Mouse (Mus musculus) G1E-ER4 (cell line): ENCODE results near the gene Fhod1. TPM values are rescaled to one million over a fixed set of nuclear protein-coding genes. Genes with fewer than 3 reads are reported as not detected.

Source experiments
- GATA1 ChIP-seq: IDR thresholded peaks from one replicate; pipeline ENCODE4 v1.8.0; 2012; ENCODE audit warnings: low read length, inconsistent platforms
- polyA plus RNA-seq: library from polyadenylated mRNA; stranded (reverse); fragments of >175 nt; gene quantifications from 2 replicates; pipeline ENCODE4 v1.2.3, GENCODE M21; 2012

Fhod1 gene
- polyA plus RNA-seq, 1 experiment, result 7.7 TPM

DNA sequence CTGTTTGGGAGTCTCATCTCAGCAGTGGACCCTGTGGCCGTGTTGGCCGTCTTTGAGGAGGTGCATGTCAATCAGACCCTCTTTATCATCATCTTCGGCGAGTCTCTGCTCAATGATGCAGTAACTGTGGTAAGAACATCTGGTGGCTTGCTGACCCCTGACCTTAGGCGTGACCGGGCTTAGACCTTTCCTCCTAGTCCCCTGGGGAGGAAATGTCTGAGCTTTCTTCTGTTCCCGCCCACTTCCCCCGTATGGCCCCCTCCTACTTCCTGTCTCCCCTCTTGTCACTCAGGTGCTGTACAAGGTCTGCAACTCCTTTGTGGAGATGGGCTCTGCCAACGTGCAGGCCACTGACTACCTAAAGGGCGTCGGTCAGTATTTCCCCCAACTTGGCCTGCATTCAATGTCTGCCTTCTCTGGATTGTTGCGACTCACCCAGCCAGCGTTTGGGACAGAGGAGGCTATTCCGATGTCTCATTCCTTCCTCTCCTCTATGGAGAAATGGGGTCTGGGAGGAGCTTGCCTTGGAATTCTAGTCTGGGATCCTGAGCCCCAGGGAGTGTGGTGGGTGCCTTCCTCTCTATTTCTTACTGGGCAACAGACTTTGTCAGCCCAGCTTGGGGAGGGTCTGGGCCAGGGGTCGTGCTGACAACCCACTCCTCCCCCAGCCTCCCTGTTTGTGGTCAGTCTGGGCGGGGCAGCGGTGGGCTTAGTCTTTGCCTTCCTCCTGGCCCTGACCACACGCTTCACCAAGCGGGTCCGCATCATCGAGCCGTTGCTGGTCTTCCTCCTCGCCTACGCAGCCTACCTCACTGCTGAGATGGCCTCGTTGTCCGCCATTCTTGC, 7.6 kb upstream of the Fhod1 start:
- no peak for TF ChIP-seq GATA1

DNA sequence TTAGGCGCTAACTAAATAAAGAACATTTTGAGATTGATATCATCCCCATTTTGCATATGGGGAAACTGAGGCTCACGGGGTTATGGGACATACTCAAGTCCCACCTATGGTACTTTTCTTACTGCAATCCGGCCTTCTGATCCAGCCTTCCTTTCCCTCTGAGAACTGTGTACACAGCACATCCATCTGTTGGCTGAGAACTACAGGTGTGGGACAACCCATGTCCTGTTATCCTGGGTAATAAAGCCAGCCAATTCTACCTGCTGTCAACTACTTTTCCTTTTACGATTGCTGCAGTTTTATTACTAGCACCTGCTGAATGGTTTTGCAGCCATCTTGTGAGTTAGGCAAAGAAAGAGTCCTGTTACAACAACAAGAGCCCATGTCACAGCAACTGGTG, 6.8 kb upstream of the Fhod1 start:
- no peak for TF ChIP-seq GATA1

DNA sequence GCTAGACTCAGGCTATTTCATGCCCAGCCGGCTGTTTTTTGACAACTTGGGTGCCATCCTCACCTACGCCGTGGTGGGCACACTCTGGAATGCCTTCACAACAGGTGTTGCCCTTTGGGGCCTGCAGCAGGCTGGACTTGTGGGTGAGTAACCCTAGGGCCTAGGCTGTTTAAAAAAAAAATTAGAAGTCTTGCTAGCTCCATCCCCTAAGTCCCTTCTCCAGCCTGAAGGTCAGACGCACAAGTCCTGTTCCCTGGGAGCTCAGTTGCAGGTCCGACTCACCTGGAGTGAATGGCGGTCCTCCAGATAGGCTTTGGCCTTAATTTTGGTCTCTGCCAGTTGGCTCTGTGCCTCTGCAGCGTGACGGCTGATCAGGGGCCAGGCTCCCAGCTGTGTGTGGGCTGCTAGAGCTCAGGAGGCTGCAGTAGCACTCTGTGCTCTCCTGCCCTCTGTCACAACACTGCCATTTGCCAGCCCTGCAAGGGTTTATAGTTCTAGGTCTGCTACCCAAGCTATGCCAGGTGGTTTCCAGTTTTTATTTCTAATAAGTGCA, 5.9 kb upstream of the Fhod1 start:
- no peak for TF ChIP-seq GATA1

DNA sequence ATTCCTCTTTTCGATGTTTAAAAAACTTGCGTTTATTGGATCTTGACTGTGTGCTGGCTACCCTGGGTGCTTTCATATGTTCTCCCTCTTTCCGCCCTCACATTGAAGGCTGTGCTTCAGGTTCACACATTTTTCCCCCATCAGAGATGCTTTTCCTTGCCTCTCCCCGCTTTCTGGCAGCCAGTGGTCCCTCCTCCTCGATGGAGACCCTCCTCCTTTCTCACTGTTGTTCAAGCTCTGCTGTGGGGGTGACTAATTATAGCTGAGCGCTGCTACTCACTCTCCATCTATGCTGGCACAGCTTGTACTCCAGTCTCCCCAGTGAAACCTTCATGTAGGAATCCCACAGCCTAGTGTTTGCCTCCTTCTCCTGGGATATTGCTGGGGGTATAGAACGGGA, 2.4 kb upstream of the Fhod1 start:
- TF ChIP-seq GATA1, result no peak

DNA sequence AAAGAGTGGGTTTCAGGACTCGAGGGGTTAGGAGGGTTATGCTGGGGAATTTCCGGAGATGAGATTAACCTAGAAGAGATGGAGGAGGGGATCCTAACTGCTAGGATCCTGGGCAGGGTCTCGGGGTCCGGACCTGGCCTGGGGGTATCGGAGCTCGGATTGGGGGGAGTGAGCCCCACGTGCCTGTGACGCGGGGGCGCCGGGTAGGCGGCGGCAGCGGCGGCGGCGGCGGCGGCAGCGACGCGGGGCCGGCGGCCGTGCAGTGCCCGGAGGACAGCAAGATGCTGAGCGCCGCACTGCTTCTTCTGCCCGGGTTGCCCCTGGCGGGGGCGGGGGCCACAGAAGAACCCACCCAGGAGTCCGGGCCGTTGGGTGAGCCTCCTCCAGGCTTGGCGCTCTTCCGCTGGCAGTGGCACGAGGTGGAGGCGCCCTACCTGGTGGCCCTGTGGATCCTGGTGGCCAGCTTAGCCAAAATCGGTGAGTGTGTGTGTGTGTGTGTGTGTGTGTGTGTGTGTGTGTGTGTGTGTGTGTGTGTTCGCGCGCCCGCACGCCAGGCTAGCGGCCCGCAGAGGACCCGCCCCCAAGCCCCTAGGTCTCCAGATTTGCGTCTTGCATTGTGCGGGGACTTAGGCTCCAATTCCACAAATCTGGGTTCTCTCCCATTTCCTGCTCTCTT, 1.5 kb upstream of the Fhod1 start:
- no peak for TF ChIP-seq GATA1

DNA sequence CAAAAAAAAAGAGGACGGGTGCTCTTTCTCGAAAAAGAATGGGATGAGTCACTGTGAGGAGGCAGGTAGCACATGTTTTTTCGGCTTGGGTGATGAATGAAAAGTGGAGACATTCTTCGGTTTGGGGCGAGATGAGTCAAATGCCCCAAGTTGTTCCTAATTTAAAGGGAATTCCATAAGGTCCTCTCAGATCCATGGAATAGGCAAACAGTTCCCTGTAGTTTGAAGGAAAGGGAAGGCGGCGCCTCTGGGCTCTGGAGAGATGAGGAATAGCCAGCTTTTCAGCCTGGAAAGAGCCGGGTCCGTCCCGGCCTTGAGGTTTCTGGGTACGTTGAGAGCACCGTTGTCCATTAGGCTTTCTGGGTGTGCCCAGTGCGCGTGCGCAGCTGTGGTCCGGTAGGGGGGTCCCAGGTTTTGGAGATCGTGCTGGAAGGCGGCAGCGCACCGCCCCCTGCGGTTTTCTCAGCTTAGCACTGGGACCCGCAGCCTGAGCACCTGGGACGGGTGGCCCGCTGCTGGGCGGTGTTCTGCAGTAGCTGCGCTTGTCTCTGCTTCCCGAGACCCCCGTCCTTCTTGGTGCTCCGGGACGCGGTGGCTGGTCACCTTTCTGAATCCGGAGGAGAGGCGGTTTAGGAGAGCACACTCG, 820 bp upstream of the Fhod1 start, which contains the start of gene Slc9a5:
Gene Slc9a5, plus strand, starts transcription at position 394 of the 646 bp plus-strand sequence.
- no peak for TF ChIP-seq GATA1

DNA sequence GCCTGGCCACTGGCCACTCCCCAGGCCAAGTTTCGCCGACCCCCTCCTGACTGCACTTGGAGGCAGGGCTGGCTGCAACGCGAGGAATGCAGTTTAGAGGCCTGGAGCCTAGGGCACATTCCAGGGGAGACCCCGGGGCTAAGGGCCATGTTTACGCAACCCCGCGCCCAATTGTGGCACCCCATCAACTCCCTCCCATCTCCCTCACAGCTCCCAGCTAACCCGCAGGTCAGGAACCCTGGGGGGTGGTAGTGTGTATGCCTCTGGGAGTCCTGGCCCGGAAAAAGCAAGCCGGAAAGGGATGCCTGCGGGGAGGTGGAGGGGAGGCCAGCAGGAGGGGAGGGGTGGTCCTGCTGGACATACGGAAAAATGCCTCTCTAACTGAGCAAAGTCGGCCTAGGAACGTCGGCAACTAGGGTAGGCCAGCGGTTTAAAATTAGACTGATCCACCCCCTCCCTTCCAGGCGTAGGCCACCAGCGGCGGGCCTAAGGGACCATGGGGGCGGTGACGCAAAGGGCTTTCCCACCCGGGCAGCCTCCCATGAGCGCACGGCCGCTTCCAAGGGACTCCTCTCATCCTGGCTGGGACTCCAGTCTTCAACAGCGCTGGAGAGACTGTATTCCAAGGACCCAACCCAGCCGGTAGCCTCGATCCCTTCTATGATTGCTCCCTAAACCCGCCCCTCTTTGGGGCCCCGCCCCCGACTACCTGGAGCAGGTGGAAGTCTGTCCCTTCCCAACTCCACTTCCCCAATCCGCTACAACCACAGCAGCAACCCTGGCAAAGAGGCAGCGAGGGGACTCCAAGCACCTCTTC, 934 bp downstream of the Fhod1 start:
- no peak for TF ChIP-seq GATA1

DNA sequence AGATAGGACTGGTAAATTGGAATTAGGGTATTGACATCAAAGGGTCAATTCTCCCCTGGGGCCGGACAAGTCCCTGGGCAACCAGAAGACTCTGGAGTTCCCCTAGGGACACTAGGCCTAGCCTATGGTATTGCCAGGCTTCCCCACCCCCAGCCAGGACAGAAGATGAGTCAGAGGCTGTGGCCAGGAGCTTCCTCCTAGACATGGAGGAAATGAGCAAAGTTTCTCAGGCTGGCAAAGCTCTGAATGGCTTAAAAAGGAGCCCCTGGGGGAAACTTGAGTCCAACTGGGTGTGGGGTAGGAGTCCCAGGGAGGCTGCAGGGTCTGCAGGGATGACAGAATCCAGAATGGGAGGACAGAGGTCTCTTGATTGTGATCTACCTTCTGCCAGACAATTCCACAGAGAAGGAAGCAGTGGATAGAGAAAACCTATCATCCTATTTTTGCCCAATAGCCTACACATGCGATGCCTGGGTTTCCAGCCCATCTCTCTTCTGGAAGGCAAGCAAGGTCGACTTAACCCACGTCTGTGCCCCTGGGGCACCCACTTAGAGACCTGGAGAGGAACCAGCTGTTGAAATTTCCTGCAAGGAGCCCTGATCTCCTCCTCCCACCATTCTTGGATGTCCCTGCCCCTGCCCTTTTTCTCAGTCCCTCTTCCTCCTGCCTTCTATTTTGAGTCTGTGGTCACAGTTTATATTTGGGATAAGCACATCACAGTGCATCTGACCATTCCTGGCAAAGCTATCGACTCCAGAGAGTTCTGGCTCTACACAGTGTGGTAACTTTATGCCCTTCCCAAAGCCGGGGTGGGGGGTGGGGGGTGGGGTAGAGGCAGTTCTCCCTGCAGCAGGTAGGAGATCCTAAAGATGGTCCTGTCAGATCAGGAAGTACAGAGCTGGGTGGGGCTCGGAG, 2.4 kb downstream of the Fhod1 start:
- no peak for TF ChIP-seq GATA1

DNA sequence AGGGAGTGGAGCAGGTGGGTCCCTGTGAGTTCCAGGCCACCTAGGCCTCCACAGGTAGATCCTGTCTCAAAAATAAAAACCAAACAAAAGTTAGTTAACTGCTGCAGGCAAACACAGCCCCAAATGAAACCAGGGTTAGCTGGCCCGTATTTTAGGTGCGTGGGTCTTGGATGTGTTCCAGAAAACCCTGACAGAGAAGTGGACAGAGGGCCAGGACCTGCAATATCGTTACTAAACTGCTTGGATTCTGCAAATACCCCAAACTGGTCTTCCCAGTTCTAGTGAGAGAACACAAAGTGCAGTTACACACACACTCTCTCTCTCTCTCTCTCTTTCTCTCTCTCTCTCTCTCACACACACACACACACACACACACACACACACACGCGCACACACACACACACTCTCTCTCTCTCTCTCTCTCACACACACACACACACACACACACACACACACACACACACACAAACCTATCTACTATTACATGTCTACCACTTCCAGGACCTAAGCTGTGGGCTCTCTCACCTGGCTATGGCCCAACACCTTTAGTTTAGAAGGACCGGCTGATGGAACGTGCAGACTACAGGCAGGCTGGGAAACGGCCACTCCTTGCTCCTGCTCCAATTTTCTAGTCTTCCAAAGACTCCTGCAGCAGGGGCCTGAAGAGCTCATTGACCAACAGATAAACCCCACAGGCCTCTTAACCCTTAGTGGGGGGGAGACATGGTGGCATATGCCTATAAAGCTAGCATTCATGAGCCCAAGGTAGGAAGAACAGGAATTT, 3.8 kb downstream of the Fhod1 start:
- no peak for TF ChIP-seq GATA1

DNA sequence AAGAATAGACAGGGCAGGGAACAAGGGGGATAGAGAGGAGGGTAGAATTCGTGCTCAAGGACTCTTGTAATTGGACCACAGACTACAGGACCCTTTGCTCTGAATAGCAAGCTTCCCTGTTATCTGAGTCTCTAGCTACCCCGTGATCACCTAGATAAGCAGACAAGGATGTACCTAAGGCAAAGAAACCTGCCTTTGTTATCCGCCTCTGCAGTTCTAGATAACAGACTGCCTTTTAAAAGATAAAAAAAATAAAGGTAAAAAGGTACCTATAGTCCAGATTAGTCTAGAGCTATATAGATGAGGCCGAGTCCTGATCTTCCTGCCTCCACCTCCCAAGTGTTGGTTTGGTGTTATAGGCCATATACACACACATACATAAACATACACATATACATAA, 5.0 kb downstream of the Fhod1 start:
- no peak for TF ChIP-seq GATA1

DNA sequence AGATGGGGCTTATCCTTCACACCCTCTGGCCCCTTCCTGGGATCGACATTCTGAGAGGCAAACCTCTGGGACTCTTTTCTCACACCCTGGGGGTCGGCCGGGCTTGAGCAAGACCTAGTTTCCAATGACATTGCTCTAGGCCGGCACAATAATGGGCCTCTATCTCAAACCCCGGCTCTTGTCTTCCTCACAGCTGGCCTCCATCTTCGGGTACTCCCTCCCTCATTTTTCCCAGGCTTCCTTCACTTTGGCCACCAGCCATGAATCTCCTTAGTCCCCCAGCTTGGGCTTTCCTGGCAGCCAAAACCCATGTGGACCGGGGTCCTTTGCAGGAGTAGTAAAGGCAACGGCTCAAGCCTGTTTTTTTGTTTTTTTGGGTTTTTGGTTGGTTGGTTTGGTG, 6.4 kb downstream of the Fhod1 start:
- no peak for TF ChIP-seq GATA1

DNA sequence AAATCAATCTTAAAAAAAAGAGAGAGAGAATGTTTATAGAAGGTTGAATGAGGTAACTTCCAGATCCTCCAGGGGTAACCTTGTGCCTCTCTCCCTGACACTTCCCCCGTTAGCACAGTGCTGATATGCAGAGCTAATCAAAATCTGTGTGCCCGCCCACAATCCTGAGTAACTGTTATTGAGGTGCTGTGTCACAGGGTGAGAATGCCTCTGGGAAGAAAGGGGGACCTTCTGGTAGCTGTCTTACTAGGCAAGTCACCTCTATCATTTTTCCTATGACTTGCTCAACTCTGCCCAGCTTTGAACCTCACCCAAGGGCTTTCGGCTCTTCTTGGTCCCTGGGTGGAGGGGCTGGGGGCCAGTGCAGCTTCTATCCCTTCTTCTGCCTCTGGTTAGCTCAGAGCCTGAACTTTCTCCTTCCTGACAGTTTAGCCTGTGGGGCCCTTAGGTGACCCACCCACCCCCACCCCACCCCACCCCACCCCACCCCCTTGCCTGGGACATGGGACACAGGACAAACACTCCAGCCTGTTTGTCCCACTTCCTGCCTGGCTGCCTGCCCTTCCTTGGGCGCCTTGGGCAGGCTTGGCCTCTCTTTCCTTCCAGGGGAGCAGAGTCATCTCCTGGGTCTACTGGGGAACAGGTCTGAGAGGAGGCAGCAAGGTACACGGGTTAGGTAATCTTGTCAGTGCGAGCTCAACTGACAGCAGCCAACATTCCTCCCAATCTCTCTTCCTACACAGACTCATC, 7.7 kb downstream of the Fhod1 start:
- TF ChIP-seq GATA1, result no peak

DNA sequence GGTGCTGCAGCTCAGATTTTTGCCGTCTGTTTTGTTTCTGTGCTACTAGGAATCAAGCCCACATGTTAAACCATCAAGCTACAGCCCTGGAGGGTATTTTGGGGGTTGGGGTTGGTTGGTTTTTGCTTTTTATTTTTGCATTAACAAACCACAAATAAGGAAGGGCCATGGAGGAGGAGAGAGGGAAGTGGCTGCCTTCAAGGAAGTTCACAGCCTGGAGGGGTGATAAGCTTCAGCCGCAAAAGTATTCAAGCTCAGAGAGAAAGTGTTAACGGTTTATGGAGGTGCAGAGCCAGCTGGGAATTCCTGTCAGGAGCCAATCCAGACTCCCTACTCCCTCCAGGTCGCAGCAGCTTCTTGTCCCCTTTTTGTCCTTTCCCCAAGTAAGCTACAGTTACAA, 8.8 kb downstream of the Fhod1 start:
- no peak for TF ChIP-seq GATA1
